Mouse (Mus musculus) kidney, adult 9 months (tissue): ENCODE data around the gene Rilpl1.
A peak's percentile ranks its signal among the peaks of the same experiment; 100 is the strongest.
"Not testable (repeated sequence)": the region's sequence is repeated elsewhere in the genome, so short reads cannot be mapped to it uniquely, and the experiment has no call there.

Experiments used
- DNase-seq: peaks from one replicate; pipeline ENCODE4 v3.0.0; 2022

The Rilpl1 gene

GRCm38 (mm10) chr5:124488885-124489284 lies 42.3 kb downstream of the Rilpl1 start:
- no peak for DNase-seq

DNA sequence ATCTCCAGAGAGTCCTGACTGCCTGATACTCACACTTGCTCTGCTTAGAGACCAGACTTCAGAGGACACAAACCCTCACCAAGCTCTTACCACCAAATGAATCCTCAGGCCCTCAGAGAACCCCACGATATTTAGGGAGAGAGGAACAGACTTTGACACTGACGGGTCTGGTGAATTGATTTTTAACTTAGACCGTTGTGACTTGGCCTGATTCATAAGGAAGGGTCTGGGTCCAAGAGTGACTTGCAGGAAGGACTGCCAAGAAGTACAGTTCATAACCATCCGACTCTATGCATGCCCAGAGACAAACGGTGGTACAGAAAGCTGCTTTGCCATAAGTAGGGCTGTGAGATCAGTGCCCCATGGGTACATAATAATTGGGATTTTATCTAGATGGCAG lies 45.5 kb downstream of the Rilpl1 start:
- peak; percentile 64 for DNase-seq

DNA sequence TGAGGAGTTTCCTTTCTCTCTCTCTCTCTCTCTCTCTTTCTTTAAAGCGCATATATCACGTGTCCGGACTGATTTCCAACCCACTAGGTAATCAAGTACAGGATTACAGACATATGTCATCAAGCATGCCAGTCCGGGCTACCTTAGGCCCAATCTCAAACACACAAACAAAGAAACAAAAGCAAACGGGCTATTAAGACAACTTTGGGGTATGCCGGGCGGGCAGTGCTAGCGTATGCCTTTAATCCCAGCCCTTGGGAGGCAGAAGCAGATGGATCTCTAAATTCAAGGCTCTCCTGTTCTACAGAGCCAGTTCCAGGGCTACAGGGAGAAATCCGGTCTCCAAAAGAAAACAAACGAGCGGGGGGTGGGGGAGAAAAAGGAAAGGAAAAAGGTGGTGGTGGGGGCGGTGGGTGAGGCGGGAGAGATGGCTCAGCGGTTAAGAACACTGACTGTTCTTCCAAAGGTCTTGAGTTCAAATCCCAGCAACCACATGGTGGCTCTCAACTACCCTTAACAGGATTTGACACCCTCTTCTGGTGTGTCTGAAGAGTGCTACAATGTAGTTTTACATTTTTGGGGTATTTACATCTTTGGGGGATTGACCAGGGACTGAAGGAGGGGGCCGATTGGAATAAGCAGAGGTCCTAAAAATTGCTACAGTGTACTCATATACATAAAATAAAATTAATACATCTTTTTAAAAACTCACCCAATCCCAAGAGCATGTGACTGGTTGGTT lies 47.4 kb downstream of the Rilpl1 start:
- no peak for DNase-seq

DNA sequence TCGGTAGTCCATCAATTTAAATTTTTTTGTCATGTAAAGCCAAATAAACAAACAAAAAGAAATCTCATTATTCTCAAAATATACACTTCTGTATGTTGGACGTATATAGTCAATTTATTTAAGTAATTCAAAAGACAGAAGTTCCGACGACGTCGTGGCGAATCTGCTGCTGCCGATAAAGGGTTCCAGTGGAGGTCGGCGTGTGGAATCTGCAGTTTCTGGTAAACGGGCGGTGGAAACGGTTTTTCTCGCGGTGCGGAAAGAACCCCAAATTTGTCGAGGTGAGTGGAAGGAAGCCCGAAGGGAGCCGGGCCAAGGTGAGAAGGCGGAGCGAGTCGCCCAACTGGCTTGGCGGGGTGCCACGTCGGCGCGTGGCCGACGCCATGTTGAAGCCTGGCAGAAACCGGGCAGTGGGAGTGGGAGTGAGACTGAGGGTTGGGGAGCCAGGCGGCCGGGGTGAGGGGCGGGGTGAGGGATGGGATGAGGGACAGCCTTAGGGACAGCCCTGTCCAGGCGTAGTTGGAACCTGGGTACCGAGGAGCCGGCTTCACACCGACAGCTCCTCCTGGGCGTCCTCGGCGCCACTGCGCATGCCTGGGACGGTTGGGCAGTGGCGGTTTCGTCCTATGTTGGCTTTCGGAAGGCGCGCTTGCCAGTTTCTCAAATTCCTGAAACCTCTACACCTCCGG lies 48.1 kb downstream of the Rilpl1 start, which contains the start of gene Snrnp35:
Snrnp35 (plus strand) TSS at position 169 of the 689 bp plus-strand sequence.
- DNase-seq = peak; percentile 93

DNA sequence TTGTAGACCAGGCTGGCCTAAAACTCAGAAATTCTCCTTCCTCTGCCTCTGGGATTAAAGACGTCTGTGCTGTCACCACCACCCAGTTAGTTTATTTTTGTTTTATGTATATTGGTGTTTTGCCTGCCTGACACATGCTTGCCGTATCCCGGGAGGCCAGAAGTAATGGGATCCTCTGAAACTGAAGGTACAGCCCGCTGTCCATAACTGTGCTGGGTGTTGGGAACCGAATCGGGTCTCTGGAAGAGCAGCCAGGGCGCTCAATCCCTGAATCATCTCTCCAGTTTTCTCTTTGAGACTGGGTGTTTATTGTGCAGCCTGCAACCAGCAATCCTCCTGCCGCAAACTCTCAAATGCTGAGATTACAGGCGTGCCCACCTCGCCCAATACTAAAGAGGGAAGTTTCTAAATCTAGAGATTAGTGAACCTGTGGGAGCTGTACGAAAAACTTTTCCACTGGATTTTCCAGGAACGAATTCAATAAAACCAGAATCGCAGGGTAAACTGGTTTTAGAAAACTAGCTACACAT lies 48.7 kb downstream of the Rilpl1 start:
- no peak for DNase-seq

- DNase-seq = no peak
Measured at GRCm38 (mm10) chr5:124481714-124482113, 49.5 kb downstream of the Rilpl1 start.

GRCm38 (mm10) chr5:124480119-124480518 lies 51.1 kb downstream of the Rilpl1 start:
- DNase-seq = no peak

GRCm38 (mm10) chr5:124478873-124479204 lies 52.4 kb downstream of the Rilpl1 start:
- no peak for DNase-seq

- DNase-seq = peak; percentile 66
Measured at GRCm38 (mm10) chr5:124470591-124471171, 60.5 kb downstream of the Rilpl1 start.

- DNase-seq = no peak
Measured at GRCm38 (mm10) chr5:124469486-124469885, 61.7 kb downstream of the Rilpl1 start.

DNA sequence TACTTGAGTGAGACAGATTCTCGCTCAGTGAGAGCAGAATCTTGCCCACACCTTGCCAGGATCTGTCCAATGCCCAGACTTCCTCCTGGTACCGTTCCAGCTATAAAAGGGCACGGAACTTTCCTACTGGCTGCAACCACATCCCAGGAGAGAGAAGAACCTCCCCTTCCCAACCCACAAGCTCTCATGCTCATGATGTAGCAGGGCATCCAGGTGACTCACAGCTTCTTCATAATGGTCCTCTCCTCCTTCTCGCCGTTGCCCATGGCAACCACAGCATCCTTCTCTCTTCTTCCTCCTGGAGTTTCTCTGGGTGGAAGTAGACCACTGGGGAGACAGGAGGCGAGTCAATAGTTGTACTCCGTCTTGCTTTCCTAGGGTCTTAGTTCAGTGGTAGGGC lies 62.8 kb downstream of the Rilpl1 start:
- no peak for DNase-seq

GRCm38 (mm10) chr5:124467766-124468165 lies 63.4 kb downstream of the Rilpl1 start:
- peak; percentile 49 for DNase-seq

- DNase-seq = no peak
Measured at GRCm38 (mm10) chr5:124464905-124465304, 66.3 kb downstream of the Rilpl1 start.

DNA sequence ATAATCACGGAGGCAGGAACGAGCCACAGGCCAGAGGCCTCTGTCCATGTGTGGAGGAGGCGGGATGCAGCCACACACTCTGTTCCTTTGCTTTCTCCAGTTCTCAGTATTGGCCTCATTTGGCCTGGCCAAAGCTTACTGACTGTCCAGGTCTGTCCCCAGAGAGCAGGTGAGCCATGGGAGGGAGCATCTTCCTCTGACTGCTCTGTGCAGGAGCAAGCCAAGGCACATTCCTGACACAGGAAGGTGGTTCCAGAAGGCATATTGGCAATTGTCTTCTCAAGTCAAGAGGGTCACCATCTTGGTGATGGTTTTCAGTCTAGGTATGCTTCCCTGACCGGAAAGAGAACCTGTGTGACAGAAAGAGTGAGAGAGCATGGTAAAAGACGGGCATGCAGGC lies 67.7 kb downstream of the Rilpl1 start:
- no peak for DNase-seq

- DNase-seq = no peak
Measured at GRCm38 (mm10) chr5:124462297-124463025, 68.7 kb downstream of the Rilpl1 start.

DNA sequence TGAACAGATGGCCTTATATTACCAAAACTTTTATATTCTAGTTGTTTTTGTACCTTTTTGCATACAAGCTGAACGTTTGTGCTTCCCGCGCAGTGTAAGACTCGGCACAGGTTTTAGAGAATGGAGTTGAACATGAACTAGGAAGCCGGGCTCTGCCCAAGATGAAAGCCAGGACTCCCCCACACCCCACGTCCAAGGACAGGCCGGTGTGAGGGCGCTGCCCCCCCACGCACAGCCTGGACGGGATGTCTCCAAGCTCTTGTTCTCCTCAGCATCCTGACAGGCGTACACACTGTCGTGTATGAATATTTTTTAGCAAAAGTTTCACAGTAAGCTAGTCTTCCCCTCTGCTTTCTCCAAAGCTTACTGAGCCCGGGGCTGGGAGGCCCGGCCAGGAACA lies 70.3 kb downstream of the Rilpl1 start:
- DNase-seq = not testable (repeated sequence)

DNA sequence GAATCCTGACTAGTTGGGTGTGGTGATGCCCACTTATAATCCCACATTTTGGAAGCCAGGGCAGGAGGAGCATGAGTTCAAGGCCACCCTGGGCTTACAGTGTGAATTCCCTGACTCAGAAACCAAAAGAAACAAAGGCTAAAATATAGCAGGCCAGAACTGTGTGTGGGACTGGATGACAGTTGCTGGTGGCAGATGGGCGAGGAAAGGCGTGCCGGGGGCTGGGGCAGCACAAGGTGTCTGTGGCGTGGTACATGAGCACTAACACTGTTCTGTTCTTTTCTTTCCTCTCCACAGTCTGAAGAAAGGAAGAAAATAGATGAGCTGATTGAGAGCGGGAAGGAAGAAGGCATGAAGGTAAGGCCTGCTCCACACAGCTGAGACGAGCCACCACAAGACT lies 74.4 kb downstream of the Rilpl1 start:
- DNase-seq = no peak

- DNase-seq = no peak
Measured at GRCm38 (mm10) chr5:124454082-124454419, 77.1 kb downstream of the Rilpl1 start.

DNA sequence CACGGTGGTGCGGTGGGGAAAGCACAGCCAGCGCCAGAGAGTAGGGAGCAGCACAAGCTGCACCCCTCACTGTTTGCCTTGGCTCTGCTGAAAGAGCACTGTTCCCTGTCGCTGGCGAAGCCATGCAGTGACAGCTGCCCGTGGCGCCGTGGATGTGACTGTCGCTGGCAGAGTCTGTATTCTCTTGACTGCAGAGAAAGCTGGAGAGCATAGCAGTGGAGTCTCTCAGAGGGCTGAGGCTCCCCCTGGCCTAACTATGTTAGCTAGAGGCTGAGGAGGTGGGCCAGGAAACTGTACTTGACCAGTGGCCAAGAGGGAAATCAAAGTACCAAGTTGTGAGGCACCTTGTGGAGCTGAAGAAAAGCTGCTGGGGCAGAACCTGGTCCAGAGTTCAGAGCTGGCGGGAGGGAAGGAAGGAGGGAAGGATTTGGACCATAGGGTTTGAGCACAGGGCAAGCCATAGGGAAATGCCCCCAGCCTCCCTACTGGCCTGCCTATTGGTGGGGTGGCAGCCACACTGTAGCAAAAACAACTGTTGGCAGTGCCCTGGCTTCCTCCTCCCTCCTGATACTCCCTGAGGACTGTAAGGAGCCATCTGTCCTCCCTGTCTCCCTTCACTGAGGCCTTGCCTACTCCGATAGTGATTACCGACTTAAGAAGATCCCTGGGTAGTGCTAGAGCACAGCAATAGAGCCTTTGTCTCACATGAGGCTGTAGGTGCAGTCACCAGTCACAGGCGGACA lies 77.7 kb downstream of the Rilpl1 start:
- DNase-seq = peak; percentile 89

- peak; percentile 79 for DNase-seq
Measured at GRCm38 (mm10) chr5:124452494-124453228, 78.5 kb downstream of the Rilpl1 start.

DNA sequence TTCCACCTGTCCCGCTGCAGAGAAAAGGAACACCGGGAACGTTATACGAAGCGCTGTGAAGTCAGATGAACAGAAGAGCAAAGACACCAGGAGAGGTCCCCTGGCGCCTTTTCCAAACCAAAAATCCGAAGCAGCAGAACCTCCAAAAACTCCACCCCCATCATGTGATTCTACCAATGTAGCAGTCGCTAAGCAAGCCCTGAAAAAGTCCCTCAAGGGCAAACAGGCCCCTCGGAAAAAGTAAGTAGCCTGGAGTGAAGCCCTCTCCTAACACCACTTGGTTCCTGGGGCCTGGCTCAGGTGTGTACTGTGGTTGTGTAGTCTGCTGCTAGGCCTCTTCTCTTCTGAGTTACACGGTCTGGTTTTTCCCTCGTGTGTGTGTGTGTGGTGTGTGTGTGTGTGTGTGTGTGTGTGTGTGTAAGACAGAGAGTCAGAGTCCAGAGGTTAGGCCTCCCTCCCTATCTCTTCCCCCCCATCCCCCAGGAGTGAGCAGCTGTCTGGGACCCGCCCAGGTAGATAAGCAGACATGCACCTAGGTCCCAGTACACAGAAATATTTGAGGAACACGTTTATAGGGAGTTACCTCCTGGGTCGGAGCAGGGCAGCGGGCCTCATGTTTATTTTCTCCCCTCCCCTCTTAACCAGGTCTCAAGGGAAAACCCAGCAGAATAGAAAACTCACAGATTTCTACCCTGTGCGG lies 80.4 kb downstream of the Rilpl1 start:
- peak; percentile 67 for DNase-seq
